Mouse (Mus musculus): ENCODE measurements around the gene Iqcd. TPM values are rescaled to one million over a fixed set of nuclear protein-coding genes. Genes with fewer than 3 reads are reported as not detected.

The Iqcd gene
- total RNA-seq, 2 experiments from 2014 or later = not detected

DNA sequence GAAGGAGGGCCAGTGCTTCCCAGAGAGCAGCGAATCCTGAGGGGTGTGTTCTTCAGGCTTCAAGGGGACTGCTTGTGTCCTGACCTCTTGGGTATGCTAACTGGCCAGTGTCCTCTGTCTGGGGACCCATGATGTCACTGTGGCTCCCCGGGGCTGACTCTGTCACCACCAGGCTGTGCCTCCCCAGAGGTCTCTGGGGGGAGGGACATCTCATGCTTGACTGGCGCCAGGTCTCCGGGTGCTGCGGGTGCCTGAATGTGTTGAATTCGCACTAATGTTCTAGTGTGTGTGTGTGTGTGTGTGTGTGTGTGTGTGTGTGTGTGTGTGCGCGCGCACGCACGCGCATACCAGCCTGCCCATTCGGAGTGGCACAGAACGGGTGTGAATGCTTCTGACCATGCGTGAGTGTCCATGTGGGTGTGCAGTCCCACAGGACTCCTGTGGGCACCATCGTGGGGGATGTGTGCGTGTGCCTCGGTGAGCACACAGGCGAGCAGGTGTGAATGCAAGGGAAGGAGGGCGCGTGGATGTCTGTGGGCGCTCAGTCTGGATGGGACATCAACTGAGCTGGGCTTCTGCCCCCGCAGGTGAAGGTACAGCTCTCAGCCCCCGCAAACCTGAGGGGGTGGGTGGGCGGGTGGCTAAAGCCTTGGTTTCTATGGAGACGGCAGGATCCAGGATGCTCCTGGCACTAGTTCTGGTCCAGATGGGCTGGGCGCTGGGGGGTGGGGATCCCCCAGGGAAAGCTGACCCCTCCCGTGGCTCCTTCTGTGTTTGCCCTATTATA is 64.3 kb downstream of the Iqcd start:
- no peak for DNase-seq
- intact Hi-C loops (cut with DNase I) = no loop called here

DNA sequence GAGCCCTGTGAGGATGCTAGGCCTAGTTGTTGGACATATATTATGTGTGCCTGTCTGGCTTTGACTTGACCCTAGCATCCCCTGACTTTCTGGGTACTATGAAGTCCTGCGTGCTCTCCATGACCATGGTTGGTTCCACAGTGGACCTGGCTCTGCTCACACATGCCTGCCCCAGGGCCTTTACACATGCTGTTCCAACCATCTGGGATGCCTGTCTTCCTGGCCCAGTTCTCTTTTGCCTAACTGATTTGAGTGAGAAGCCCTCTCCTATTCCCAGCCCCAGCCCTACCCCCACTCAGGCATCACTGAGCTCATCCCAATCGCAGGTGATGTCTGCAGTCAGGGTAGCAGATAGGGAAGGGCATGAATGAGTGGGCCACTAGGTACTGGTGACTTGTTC is 65.1 kb downstream of the Iqcd start:
- DNase-seq = no peak
- intact Hi-C loops (cut with DNase I) = no loop called here

DNA sequence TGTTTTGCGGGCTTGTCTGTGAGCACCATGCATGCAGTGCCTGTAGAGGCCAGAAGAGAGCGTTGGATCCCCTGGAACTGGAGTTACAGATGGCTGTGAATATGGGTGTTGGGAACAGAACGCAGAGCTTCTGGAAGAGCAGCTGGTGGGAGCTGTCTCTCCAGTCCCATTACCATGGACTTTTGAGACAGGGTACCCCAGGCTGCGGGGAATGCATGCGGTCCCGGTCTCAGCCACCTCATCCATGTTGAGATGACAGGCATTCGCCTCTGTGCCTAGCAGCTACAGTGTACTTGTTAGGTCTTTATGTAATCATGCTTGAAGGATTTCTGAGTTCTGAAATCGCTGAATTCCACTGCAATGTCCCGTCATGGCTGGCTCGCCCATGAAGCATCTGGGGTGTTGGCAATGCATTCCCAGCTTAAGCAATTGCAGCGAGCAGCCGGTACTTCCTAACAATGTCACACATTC is 67.5 kb downstream of the Iqcd start:
- DNase-seq = no peak
- intact Hi-C loops (cut with DNase I) = no loop called here

Other genes with a start within 250 kb of the Iqcd start
- gene Lhx5, start 157.3 kb upstream of the Iqcd start, total RNA-seq (2021) = not detected
- gene Sdsl, start 116.2 kb upstream of the Iqcd start, total RNA-seq (2021) = 1 to 10 TPM; 8.3 to 9.1 TPM
- gene Sds, start 112.5 kb upstream of the Iqcd start, total RNA-seq (2021) = 1 to 10 TPM; 1.2 to 2.2 TPM
- gene Plbd2, start 85.4 kb upstream of the Iqcd start, total RNA-seq (2021) = 10 to 100 TPM; 37.3 to 49.8 TPM
- gene Slc8b1, start 77.8 kb upstream of the Iqcd start, total RNA-seq (2021) = 10 to 100 TPM; 12.5 to 13.9 TPM
- 10 to 100 TPM; 32.5 to 36.0 TPM for gene Tpcn1, start 343 bp upstream of the Iqcd start, total RNA-seq (2021)
- 10 to 100 TPM; 15.0 to 17.1 TPM for gene Rita1, start 23.6 kb downstream of the Iqcd start, total RNA-seq (2021)
- 10 to 100 TPM; 22.2 to 24.3 TPM for gene Ddx54, start 23.7 kb downstream of the Iqcd start, total RNA-seq (2021)
- gene Cfap73, start 45.2 kb downstream of the Iqcd start, total RNA-seq (2021) = not detected
- gene Rasal1, start 59.8 kb downstream of the Iqcd start, total RNA-seq (2021) = not detected
- gene Dtx1, start 122.9 kb downstream of the Iqcd start, total RNA-seq (2021) = 1 to 10 TPM; 1.8 to 1.9 TPM
- gene Oas2, start 160.8 kb downstream of the Iqcd start, total RNA-seq (2021) = 1 to 10 TPM in 1 of 2 experiments, under 1 TPM in 1; 0.80 to 2.4 TPM
- gene Oas3, start 188.6 kb downstream of the Iqcd start, total RNA-seq (2021) = under 1 TPM in 1 of 2 experiments, not detected in 1; 0.51 TPM
- gene Oas1e, start 206.5 kb downstream of the Iqcd start, total RNA-seq (2021) = not detected
- under 1 TPM; 0.62 to 0.89 TPM for gene Oas1c, start 223.5 kb downstream of the Iqcd start, total RNA-seq (2021)

Data from heart, postnatal 36 days (tissue).